Mouse (Mus musculus) urinary bladder, postnatal 25 days (tissue): ENCODE results near the gene Ttc27.
"Not testable (repeated sequence)": the region's sequence is repeated elsewhere in the genome, so short reads cannot be mapped to it uniquely, and the experiment has no call there.

Experiments used
- DNase-seq: peaks from one replicate; pipeline ENCODE4 v3.0.0; 2022; ENCODE audit warnings: low spot score

Ttc27 gene

DNA sequence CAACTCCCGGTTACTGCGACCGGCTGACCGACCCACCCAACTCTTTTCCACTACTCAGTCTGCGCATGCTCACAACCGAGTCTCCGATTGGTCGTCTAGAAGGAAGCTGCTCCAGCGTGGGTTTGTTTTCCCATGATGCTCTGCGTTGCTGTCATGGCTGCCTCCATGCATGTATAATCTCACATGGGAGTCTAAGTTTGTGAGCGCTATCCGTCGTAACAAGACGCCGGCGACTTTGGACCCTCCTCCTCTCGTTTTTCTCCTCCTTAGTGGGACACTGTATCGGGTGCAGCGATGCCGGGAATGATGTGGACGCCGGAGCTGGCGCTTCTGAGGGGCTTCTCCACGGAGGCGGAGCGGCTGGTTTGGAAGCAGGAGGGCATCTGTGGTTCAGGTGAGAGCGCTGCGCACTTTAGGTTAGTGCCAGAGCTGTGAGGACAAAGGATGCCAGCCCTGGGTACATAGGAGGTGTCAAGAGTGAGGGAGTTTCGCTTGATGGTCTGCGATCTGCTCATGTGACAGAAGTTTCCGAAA is at the start of gene Ttc27:
Gene Ttc27, plus strand, starts transcription at position 115 of the 534 bp plus-strand sequence.
- peak; percentile 96 for DNase-seq

DNA sequence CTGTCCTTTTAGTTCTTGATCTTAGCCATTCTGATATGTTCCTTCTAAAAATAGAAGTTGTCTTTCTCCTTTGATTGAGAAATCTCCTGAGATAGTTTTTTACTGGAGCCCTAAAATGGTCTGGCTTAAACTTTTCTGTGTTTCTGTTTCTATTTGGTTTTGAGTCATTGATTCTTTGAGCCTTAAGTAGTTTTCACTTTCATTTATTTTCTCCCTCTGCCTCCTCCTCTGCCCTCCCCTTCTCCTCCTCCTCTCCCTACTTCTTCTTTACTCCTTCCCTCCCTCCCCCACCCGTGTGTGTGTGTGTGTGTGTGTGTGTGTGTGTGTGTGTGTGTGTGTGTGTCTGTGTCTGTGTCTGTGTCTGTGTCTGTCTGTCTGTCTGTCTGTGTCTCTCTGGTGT is 49.5 kb upstream of the Ttc27 start:
- DNase-seq = no peak

DNA sequence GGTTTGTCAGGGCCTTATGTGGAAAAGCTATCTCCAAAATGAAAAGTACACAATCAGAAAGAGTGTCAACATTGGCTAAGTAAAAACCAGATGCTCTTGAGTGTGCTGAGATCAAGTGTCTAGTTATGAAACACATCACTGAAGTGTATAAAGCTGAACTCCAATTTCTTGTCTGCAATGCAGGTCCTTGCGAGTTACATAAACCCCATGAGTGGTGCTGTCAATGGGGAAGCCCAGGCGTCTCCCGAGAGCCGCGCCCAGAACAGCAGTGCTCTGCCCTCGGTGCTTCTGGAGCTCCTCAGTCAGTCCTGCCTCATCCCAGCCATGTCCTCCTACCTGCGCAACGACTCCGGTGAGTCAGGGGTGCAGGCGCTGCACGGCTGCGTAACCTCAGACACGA is 47.5 kb upstream of the Ttc27 start:
- no peak for DNase-seq

DNA sequence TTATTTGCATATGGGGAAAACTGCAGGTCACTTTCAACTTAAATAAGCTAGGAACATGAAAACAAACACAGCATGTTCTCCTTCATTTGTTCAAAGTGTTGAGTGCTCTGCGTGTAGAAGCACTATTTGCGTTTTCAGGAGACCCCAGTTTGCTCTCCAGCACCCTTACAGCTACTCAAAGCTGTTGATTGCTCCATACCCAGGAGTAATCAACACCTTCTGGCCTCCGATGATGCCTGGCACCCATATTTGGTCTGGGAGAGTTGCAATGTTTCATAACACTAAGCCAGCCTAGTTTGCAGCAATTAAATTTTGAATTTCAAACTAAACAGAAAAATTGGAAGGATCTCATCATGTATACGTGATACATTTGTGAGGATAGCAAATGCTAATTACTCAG is 45.1 kb upstream of the Ttc27 start:
- no peak for DNase-seq

DNA sequence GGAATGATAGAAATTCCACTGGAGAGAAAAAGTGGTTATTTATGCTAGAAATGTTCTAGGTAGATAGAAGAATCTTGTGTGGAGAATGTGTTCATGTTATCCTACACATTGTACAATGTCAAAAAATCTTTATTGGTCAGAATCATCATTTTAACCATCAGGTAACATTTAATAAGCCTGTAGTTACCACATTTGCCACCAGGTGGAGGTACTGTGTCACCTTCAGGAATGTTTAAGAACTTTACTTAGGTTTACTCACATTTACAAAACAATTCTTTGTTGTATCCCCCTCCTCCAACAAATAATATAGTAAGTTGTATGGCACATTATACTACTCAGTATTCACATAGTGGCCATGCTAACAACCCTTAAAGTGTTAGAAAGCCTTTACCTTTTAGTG is 44.3 kb upstream of the Ttc27 start:
- DNase-seq = peak; percentile 23

DNA sequence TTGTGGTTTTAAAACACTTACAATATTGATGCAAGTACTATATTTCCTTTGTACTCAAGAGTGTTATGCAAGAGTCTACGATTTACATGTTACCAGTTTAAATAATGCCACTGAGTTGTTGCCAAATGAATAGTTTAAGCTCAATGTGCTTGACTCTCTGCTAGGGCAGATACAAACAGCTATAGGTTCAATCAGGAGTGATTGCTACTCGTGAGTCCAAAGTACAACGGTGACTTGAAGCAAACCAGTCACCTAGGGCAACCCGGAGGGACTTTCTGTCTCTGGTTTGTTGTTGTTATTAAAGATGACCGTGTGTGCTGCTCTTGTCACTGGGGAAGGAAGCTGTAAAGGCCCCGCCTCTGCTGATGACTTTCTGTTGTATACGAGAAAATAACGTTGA is 39.5 kb upstream of the Ttc27 start:
- DNase-seq = no peak

DNA sequence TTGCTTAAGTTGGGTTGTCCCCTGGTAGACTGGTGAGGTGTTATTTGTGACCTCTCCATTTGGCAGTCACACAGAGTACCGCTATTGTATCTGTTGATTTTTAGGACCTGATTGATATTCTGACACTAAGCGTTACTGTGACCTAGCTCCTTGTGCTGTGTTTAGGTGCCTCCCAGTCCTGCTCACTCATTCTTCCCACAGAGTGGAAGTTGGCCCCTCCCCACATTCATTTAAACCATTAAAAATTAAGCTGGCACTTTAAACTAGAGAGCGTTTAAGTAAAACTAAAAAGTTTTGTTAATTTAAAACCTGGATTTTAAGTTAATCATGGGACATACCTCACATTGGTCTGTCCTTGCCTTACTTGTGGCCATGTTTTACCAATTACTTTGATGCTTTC is 32.6 kb upstream of the Ttc27 start:
- no peak for DNase-seq

DNA sequence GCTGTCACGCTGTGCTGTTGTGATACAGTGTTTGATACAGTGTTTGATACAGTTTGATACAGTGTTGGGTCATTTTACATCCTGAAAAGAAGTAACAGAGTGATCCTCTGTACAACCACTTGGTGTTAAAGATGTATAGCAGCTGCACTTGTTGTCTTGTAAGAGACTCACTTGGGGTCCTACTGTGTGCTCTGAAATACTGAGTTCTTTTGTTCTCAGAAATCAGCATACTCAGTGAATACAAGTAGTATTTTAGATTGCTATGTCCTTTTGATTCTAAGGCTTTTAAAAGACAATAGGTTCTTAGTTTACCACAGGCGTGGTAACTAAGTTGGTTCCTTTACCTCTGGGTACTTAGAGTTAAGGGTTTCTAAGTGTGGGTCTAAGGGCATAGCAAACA is 29.0 kb upstream of the Ttc27 start:
- no peak for DNase-seq

DNA sequence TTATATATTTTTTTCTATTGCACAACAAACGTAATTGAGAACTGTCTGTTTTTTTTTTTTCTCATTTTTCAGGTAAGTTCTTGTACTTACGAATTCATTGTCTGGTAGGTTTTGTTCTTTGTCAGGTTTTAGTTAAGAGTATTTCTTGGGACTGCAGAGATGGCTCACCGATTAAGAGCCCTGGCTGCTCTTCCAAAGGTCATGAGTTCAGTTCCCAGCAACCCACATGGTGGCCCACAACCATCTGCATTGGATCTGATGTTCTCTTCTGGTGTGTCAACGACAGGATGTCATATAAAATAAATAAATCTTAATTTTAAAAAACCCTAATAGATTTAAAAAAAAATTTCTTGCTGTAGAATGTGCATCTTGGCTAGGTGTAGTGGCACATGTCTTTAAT is 28.1 kb upstream of the Ttc27 start:
- no peak for DNase-seq

DNA sequence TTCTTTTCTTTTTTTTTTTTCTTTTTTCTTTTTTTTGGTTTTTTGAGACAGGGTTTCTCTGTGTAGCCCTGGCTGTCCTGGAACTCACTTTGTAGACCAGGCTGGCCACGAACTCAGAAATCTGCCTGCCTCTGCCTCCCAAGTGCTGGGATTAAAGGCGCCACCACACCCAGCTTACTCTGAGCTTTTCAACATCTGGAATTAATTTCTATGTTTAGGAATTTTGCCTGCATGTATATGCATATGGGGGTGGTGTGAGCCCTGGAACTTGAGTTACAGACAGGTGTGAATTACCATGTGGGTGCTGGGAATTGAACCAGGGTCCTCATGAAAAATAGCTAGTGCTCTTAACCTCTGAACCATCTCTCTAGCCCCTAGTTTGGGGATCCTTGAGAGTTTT is 15.9 kb upstream of the Ttc27 start:
- not testable (repeated sequence) for DNase-seq

DNA sequence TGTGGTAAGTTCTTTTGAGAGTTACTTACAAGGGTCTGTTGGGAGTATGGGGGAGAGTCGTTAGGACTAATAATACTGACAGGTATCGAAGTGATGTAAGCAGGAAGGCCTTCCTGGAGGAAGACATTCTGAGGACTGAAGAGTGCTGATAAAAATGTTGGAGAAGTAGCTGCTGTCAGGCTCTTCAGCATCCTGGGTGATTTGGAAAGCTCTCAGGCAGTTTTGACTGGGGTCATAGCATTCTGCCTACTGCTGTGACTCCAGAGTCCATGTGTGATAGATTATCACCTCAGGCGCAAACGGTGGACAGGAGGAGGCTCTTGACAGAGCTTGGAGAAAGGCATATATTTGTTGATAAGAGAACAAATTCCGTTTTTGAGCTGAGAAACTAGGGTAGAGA is 12.1 kb upstream of the Ttc27 start:
- DNase-seq = no peak

DNA sequence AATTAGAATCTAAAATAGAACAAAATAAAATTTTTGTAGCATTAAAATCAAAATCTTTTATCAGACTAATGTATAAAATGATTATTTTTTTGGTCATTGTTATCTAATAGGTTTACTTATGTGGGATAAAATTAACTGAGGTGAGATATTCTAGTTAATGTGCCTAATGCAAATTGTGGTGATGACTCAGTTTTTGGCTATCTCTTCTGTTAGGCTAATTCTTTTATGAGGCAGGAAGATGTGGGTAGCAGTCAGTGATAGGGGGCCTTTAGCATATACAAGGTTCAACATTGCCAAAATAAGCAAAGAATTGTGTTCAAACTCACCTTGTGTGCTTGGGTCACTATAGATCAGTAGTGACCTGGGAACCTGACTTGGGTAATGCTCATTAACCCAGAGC is 10.9 kb upstream of the Ttc27 start:
- DNase-seq = no peak

DNA sequence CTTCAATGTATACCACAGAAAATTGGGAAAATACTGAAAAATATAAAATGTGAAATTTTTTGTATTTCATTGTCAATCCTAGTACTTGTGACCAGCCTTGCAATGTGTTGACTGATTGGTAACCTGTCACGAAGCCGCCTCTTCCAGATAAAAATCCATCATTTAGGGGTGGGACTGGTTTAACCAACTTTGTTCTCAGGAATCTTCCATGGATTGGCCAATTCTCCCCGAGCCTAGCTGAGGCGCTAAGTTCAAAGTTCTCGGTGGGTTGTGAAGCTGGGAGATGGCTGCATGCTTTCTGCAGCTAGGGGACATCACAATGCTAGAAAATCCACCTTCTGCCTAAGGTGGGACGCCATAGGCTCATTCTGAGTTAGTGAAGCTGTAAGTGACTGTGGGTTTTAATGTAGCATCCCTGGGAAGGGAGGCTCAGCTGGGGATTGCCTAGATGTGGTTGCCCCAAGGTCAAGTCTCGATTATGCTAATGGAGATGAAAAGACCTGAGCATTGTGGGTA is 9.8 kb upstream of the Ttc27 start:
- no peak for DNase-seq

DNA sequence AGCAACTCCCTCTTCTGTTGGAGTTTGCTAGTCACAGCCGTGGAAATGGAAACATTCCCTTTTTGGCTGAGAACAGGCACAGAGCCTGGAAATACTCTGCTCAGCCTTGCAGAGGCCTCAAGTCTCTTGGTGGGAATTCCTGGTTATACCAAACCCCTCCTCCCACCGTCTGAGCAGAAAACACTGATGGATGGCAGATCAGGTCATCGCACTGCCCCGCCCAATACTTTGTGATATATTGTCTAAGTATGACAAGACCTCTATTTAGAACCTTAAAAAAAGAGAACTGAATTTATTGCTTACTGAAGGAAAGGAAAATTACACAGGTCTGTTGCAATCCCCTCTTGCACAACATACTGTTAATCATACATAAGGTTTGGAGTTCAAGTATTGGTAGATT is 6.8 kb upstream of the Ttc27 start:
- no peak for DNase-seq

DNA sequence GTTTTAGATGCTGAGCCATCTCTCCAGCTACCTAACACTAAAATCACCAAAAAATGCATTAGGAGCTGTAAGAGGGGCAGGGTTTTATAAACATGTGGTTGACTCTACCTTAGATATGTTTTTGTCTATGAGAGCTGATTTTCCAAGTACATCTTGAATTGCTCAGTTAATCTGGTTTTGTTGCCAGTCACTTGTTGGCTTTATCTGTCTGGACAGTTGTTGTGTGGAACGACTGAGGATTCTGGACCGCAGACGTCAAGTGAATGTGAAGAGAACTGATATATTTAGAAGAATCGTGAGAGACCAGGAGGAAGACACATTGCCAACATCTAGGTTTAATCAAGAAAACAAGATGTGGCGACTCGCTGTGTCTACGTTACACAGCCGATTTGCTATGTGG is 5.9 kb upstream of the Ttc27 start:
- no peak for DNase-seq

DNA sequence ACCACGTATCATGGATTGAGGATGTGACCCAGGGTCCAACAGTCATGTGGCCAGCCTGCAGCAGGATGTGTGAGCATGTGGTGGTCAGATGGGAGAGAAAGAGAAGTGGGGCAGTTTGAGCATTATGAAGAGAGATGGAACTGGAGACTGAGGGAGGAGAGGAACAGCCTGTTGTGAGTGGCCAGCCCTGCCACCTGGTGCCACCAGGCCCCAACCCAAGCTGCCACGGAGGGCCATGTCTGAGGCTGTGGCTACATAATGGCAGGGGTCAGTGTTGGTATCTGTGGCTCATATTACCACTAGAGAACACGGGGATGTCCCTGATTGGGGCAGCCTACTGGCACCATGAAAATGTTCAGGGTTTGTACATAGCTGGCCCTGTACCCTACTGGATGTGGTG is 2.4 kb upstream of the Ttc27 start:
- no peak for DNase-seq

DNA sequence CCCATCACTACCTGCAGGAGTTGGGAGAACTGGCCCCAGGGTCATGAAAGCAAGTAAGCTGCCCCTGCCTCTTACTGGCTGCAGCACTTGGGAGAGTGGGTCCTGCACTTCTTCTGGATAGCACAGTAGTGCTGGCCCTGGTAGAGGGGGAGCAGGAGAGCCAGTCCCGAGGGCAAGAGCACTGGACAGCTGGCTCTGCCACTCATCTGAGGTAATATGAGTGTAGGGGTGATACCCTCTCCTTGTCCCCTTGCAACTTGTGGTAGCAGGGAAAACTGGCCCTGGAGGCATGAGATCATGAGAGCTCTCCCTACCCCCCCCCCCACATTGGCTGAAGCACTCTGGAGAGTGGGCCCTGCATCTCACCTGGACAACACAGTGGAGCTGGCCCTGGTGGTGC is 1.8 kb upstream of the Ttc27 start:
- no peak for DNase-seq

DNA sequence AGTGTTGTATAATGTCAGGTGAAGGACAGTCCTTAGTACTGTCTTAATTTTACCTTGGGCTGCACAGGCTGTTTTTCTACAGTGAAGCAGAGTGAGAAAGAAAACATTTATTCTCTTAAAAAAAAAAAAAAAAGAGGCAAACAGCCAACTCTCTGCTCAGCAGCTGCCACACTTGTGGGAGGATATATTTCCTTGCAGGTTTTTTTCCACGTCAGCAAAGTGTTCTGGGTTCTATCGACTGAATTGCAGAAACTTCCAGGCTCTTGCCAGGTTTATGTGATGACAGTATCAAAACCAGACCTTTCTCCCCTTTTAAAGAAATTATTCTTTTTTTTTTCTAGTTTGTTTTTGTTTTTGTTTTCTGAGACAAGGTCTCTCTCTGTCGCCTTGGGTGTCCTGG is 889 bp upstream of the Ttc27 start:
- no peak for DNase-seq

DNA sequence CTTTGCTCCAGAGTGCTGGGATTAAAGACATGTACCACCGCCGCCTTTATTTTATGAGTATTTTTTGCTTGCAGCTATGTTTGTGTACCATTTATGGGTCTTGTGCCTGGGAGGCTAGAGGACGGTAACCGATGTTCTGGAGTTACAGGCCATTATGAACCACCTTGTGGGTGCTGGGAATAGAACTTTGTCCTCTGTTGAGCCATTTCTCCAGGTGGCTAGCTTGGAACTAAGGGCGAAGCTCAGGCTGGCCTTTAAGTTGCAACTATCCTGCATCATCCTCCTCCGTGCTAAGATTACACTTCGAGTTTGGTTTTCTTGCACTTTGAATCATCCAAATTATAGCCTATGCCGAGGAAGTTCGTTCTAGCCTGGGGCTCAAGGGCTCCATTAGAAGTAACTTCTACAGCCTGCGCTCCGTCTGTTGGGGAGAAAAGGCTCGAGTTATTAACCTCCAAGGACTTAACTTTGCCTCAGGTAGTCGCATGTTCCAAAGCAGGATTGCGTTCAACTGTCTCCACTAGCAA is 378 bp upstream of the Ttc27 start:
- DNase-seq = peak; percentile 3

DNA sequence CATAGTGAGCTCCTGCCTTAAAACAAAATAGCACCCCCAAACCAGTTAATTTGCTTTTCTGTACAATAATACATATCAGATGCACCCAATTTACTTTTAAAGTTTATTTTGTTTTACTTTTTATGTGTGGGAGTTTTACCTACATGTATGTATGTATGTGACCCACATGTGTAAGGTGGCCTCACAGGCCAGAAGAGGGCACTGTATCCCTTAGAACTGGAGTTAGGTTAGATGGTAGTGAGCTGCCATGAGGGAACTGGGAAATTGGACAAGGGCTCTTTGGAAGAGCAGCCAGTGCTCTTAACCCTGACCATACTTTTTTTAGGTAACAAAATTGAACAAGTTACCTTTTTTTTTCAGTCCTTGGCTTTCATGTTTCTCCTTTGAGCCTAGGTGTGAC is 15.3 kb downstream of the Ttc27 start:
- no peak for DNase-seq

DNA sequence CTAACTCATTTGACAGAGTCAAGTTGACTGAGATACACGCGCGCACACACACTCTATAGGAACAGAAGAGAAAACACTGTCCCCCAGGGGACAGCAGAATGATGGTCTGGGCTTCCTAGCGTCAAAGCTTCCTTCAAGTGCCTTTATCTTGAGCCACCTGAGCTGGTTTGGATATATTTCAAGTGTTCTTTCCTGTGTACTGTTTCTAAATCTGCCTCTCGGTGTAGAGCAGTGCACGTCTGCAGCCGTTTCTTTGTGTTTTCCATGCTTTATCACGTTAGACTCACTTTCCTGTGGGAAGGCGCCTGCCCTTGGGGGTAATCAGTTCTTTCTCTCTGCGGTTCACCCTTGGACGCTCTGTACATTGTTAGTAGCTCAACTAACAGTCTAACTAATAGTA is 17.9 kb downstream of the Ttc27 start:
- DNase-seq = no peak

DNA sequence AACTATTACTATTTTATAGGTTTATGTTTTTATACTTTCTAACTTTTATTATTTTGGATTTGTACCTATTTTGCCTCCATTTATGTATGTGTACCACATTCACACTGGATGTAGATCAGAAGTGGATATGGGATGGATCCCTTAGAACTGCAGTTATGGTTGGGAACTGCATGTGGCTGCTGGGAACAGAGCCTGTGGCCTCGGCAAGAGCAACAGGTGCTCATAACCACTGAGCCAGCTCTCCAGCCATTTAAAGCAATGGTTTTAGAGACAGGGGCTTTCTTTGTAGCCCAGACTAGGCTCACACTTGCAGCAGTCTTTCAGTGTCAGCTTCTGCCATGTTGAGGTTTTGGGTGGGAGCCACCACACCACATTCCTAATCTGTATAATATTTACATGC is 32.1 kb downstream of the Ttc27 start:
- DNase-seq = no peak

DNA sequence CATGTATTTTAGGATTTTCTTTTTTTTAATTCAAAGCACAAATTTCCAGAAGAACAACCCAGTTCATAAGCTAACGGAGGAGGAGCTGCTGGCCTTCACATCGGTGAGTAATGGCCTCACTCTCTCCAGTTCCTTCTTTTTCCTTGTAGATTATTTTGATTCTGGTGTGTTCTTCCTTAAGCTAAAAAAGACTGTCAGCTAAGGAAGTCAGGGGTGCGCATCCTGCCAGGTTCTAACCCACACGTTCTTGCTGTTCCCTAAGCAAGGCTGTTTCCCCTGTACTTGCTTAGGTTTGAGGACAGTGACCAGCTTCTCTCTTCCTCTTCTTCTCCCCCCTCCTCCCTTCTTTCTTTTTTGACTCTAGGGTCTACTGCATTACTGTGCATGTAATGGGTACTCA is 33.5 kb downstream of the Ttc27 start:
- DNase-seq = no peak

DNA sequence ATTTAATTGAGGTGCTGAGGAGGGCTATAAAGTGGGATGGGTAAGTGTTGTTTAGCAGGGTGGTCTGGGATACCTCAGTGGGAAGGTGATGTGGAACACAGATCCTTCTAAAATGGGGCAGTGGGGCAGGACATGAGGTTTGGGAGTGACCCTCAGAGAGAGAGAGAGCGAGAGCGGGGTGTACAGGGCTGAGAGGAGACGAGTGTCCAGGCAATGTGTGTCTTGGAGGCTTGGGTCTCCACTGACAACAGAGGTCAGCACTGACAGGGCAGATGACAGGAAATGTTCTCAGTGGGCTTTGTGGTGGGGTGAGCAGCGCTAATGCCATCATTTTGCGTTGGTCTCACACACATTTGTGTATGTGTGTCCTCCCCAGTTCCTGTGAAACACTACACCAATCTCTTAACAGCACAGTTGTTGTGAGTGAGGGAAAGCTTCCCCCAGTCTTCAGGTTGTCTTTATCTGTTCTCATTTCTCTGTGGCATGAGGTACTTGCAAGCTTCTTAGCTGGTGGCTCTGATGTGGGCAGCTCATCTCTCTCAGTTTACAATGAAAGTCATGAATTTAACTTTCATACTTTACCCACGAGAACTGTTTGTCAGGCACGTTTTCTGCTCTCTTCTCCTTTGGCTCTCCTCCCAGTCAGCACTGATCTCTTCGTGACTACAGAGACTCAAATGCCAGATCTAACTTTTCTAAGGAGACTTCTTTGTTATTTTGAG is 35.5 kb downstream of the Ttc27 start:
- DNase-seq = no peak
